Mouse (Mus musculus) limb, embryonic 10.5 days (tissue): ENCODE data around the gene Cct2. TPM values are rescaled to one million over a fixed set of nuclear protein-coding genes. Genes with fewer than 3 reads are reported as not detected.

Experiments used
- DNase-seq: peaks from one replicate; pipeline ENCODE4 v3.0.0-alpha.2; 2017; ENCODE audit warnings: low spot score
- H3K27ac ChIP-seq: fragments of 300-500 bp; sonication (generic); 2 replicates; pipeline ENCODE4 v1.5.1; 2016; ENCODE audit warnings: mild to moderate bottlenecking
- H3K27me3 ChIP-seq: fragments of 300-500 bp; sonication (generic); 2 replicates; pipeline ENCODE4 v1.6.1; 2016; ENCODE audit warnings: low read depth, mild to moderate bottlenecking; ENCODE audit not compliant: poor library complexity, severe bottlenecking
- H3K36me3 ChIP-seq: fragments of 300-500 bp; sonication (generic); 2 replicates; pipeline ENCODE4 v1.6.1; 2016; ENCODE audit warnings: mild to moderate bottlenecking, moderate library complexity
- H3K4me1 ChIP-seq: fragments of 300-500 bp; sonication (generic); 2 replicates; pipeline ENCODE4 v1.6.1; 2016
- H3K4me3 ChIP-seq: fragments of 300-500 bp; sonication (generic); 2 replicates; pipeline ENCODE4 v1.5.1; 2016; ENCODE audit warnings: mild to moderate bottlenecking, moderate library complexity
- H3K9me3 ChIP-seq: fragments of 300-500 bp; sonication (generic); replicated peaks from 2 replicates; pipeline ENCODE4 v1.6.1; 2016; ENCODE audit warnings: mild to moderate bottlenecking
- WGBS: fragments of 180-500 bp; shearing (Covaris S2); methylation state at CpG from one replicate; pipeline ENCODE4 v1.1.7; 2016; 5-methylcytosine and 5-hydroxymethylcytosine counted together
- polyA plus RNA-seq: library from polyadenylated mRNA; unstranded; fragments of >200 nt; fragmentation: Nextera tagmentation; extraction: Ambion mirVana; gene quantifications from 2 replicates; pipeline ENCODE4 v1.2.1, GENCODE M21; 2016

Cct2 gene
- polyA plus RNA-seq, 1 experiment from 2014 or later, result 350 TPM

GRCm38 (mm10) chr10:117011047-117011446 is 52.6 kb downstream of the Cct2 start:
- Histone ChIP-seq H3K36me3 (no peaks in the 10 kb centered on the region), H3K4me3 (no peak overlapping the region), H3K9me3 (no peaks in the 10 kb centered on the region), H3K27me3 (no peaks in the 10 kb centered on the region), H3K27ac (no peak overlapping the region), H3K4me1 (peaks cover 26% of the 10 kb centered on the region)
- DNase-seq, result no peak
- WGBS, result 69% methylated on average over 8 of the region's 8 CpGs

DNA sequence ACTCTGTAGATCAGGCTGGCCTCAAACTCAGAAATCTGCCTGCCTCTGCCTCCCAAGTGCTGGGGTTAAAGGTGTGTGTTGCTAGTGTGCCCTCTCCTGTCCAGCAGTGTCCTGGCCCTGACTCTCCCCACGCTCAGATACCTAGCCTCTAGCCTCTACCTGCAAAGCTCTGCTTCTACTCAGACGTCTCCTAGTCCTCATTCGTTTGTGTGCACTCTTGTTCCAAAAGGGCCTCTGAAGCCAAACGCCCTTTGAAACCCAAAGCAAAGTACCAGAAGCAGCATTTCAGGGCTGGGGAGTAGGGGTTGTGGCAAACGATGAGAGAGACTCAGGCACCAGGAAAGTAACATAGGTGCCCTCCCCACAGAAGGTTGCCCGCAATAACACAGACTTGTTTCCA is 53.9 kb downstream of the Cct2 start:
- H3K36me3 ChIP-seq, result no peaks in the 10 kb centered on the region
- H3K4me3 ChIP-seq, result no peak overlapping the region
- H3K4me1 ChIP-seq, result peaks cover 39% of the 10 kb centered on the region
- 84% methylated on average over 6 of the region's 6 CpGs for WGBS
- H3K27ac ChIP-seq, result 0 out of 2 replicates have a peak overlapping the region, but pooled peaks have one; percentile 51
- DNase-seq, result no peak
- no peaks in the 10 kb centered on the region for H3K27me3 ChIP-seq
- H3K9me3 ChIP-seq, result no peaks in the 10 kb centered on the region

DNA sequence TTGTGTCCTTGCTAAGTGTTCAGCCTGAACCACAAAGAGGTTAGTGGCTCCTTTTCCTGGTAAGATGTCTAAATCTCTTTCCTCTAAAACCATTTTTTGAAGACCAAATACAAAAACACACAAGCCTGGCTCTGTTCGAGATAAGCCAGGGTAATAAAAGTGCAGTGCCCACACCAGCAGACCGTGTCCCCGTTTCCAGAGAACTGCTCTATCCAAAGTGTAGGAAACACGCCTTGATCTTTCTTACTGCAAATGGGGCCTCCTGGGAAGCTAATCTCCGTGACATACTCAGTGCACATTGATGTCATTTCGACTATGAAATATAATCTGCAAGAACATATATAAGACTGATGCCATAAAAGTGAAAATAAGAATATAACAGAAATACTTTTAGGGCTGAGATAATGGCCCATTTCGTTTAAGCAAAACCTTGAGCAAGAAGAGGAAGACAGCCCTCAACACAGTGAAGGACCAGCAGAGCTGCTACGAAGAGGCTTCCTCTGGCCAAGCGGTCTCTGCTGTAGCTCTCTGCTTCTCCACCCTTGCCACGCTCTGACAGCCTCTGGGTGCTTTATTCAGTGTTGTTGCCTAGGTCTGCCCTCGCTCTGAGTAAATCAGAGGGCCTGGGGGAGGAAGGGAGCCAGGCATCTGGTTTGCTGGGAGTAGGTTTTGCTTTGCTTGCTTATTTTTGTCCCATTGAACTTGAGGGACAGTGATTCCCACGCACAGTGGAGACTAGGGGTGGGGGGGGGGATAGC is 57.7 kb downstream of the Cct2 start:
- Histone ChIP-seq H3K27ac (no peak overlapping the region), H3K4me3 (no peak overlapping the region), H3K36me3 (no peaks in the 10 kb centered on the region), H3K9me3 (no peaks in the 10 kb centered on the region), H3K4me1 (peaks cover 36% of the 10 kb centered on the region), H3K27me3 (no peaks in the 10 kb centered on the region)
- 70% methylated on average over 12 of the region's 12 CpGs for WGBS
- no peak for DNase-seq

DNA sequence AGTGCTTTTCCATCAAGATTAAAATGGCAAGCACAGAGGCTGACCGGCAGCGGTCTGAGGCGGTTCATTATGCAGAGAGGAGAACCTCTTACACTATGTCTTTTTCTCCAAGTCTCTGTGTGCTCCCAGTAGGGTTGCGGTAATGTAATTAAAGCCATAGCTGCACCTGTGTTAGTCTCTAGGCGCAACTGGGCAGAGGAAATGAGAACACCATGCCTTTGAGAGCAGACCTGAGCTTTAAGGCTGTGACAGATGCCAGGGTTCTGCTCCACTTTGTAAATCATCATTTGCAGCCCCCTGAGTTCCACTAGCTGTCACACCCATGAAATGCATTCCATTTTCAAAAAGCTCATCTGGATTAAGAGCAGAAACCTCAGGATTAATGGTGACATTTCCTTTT is 58.9 kb downstream of the Cct2 start:
- H3K27ac ChIP-seq, result peak overlapping the region; percentile 69; the same call in 1 of the 2 replicates
- no peaks in the 10 kb centered on the region for H3K9me3 ChIP-seq
- no peak overlapping the region for H3K4me3 ChIP-seq
- H3K27me3 ChIP-seq, result no peaks in the 10 kb centered on the region
- no peak for DNase-seq
- no peaks in the 10 kb centered on the region for H3K36me3 ChIP-seq
- peaks cover 26% of the 10 kb centered on the region for H3K4me1 ChIP-seq
- 77% methylated on average over 5 of the region's 5 CpGs for whole genome bisulfite sequencing

Other genes starting within 250 kb of the Cct2 start
- gene Myrfl, start 166.9 kb downstream of the Cct2 start, polyA plus RNA-seq, result 0.04 TPM in 1 of 2 replicates, not detected in the other
- gene Rab3ip, start 113.0 kb downstream of the Cct2 start, polyA plus RNA-seq, result 36.7 and 40.0 TPM in 2 replicates
- gene Gm10271, start 91.2 kb downstream of the Cct2 start, polyA plus RNA-seq, result not detected in 2 replicates
- 0.05 TPM in 1 of 2 replicates, not detected in the other for gene Best3, start 77.5 kb downstream of the Cct2 start, polyA plus RNA-seq
- 0.10 TPM in 1 of 2 replicates, not detected in the other for gene Lrrc10, start 18.5 kb downstream of the Cct2 start, polyA plus RNA-seq
- 18.0 and 20.0 TPM in 2 replicates for gene Frs2, start 84.7 kb upstream of the Cct2 start, polyA plus RNA-seq
- gene Yeats4, start 160.7 kb upstream of the Cct2 start, polyA plus RNA-seq, result 107 and 111 TPM in 2 replicates
- not detected in 2 replicates for gene 9530003J23Rik, start 174.9 kb upstream of the Cct2 start, polyA plus RNA-seq
- gene Lyz2, start 218.5 kb upstream of the Cct2 start, polyA plus RNA-seq, result 6.8 and 8.7 TPM in 2 replicates
- not detected in 2 replicates for gene Lyz1, start 229.1 kb upstream of the Cct2 start, polyA plus RNA-seq